Mouse (Mus musculus) MEL (cell line): ENCODE measurements around the gene 1600014C10Rik. TPM values are rescaled to one million over a fixed set of nuclear protein-coding genes. Genes with fewer than 3 reads are reported as not detected.

Experiments used
- DNase-seq: peaks from one replicate; pipeline ENCODE4 v3.0.0; 2011; ENCODE audit warnings: low read depth, low spot score
- H3K27ac ChIP-seq: 2 replicates; pipeline ENCODE4 v1.5.1; 2012; ENCODE audit warnings: low read depth, mild to moderate bottlenecking, control low read depth, low read length, moderate library complexity; ENCODE audit not compliant: control insufficient read depth
- H3K27me3 ChIP-seq, 2 experiments: fragments of 150-350 bp in 1 of 2; sonication (generic) in 1 of 2; 2 replicates each; pipeline ENCODE4 v1.6.1; 2012; ENCODE audit warnings: low read length in 2 of 2, mild to moderate bottlenecking in 2 of 2, improper control_type of control experiment in 1 of 2, moderate library complexity in 1 of 2; ENCODE audit not compliant: insufficient read depth in 2 of 2, control insufficient read depth in 1 of 2
- H3K36me3 ChIP-seq, 2 experiments: 2 replicates each; pipeline ENCODE4 v1.6.1; 2012 to 2014; ENCODE audit warnings: low read length in 2 of 2, improper control_type of control experiment in 1 of 2, inconsistent platforms in 1 of 2, mild to moderate bottlenecking in 1 of 2; ENCODE audit not compliant: insufficient read depth in 2 of 2, control insufficient read depth in 1 of 2
- H3K4me1 ChIP-seq, 2 experiments: fragments of 150-350 bp in 1 of 2; sonication (generic) in 1 of 2; 2 replicates each; pipeline ENCODE4 v1.6.1; 2012; ENCODE audit warnings: low read length in 2 of 2, improper control_type of control experiment in 1 of 2, mild to moderate bottlenecking in 1 of 2; ENCODE audit not compliant: insufficient read depth in 2 of 2, control insufficient read depth in 1 of 2
- H3K4me3 ChIP-seq, 2 experiments: fragments of 150-350 bp in 1 of 2; sonication (generic) in 1 of 2; 2 replicates each; pipeline ENCODE4 v1.5.1; 2012; ENCODE audit warnings: low read depth in 2 of 2, low read length in 2 of 2, mild to moderate bottlenecking in 2 of 2, moderate library complexity in 2 of 2, control low read depth in 1 of 2, improper control_type of control experiment in 1 of 2; ENCODE audit not compliant: control insufficient read depth in 1 of 2, insufficient read depth in 1 of 2
- H3K79me2 ChIP-seq: 2 replicates; pipeline ENCODE4 v1.6.1; 2012; ENCODE audit warnings: mild to moderate bottlenecking, low read length, moderate library complexity; ENCODE audit not compliant: control insufficient read depth, poor library complexity, insufficient read depth
- H3K9ac ChIP-seq: 2 replicates; pipeline ENCODE4 v1.6.1; 2012; ENCODE audit warnings: low read depth, mild to moderate bottlenecking, control low read depth, low read length, moderate library complexity; ENCODE audit not compliant: control insufficient read depth, poor library complexity, severe bottlenecking
- H3K9me3 ChIP-seq: fragments of 150-350 bp; sonication (generic); replicated peaks from 2 replicates; pipeline ENCODE4 v1.6.1; 2012; ENCODE audit warnings: mild to moderate bottlenecking, low read length, improper control_type of control experiment, moderate library complexity; ENCODE audit not compliant: insufficient read depth
- CHD1 ChIP-seq: IDR thresholded peaks from 2 replicates; pipeline ENCODE4 v1.6.1; 2012; ENCODE audit warnings: low read depth, mild to moderate bottlenecking, inconsistent platforms, low read length, improper control_type of control experiment
- CHD2 ChIP-seq: IDR thresholded peaks from 2 replicates; pipeline ENCODE4 v1.6.1; 2011; ENCODE audit warnings: low read length, improper control_type of control experiment
- CTCF ChIP-seq, 3 experiments: IDR thresholded peaks in 2 of 3; conservative IDR thresholded peaks in 1 of 3; 2 replicates each; pipeline ENCODE4 v1.5.1; 2011 to 2012; ENCODE audit warnings: low read length in 3 of 3, low read depth in 2 of 3, mild to moderate bottlenecking in 2 of 3, improper control_type of control experiment in 1 of 3, inconsistent platforms in 1 of 3, mixed read lengths in 1 of 3, moderate library complexity in 1 of 3; ENCODE audit not compliant: control insufficient read depth in 1 of 3, insufficient read depth in 1 of 3, poor library complexity in 1 of 3, severe bottlenecking in 1 of 3
- E2F4 ChIP-seq: IDR thresholded peaks from 2 replicates; pipeline ENCODE4 v1.6.1; 2011; ENCODE audit warnings: low read depth, low read length, improper control_type of control experiment, borderline replicate concordance
- ETS1 ChIP-seq: IDR thresholded peaks from 2 replicates; pipeline ENCODE4 v1.6.1; 2012; ENCODE audit warnings: low read depth, mild to moderate bottlenecking, inconsistent platforms, low read length, improper control_type of control experiment, moderate library complexity
- GATA1 ChIP-seq: IDR thresholded peaks from 2 replicates; pipeline ENCODE4 v1.6.1; 2011; ENCODE audit warnings: low read depth, low read length, improper control_type of control experiment
- MAX ChIP-seq: IDR thresholded peaks from 2 replicates; pipeline ENCODE4 v1.6.1; 2011; ENCODE audit warnings: low read length, improper control_type of control experiment
- MXI1 ChIP-seq: IDR thresholded peaks from 2 replicates; pipeline ENCODE4 v1.6.1; 2011; ENCODE audit warnings: mild to moderate bottlenecking, low read depth, low read length, improper control_type of control experiment
- RAD21 ChIP-seq: IDR thresholded peaks from 2 replicates; pipeline ENCODE4 v1.6.1; 2011; ENCODE audit warnings: mild to moderate bottlenecking, low read depth, low read length, improper control_type of control experiment
- RCOR1 ChIP-seq: IDR thresholded peaks from 2 replicates; pipeline ENCODE4 v1.6.1; 2012; ENCODE audit warnings: low read depth, mild to moderate bottlenecking, inconsistent platforms, low read length, improper control_type of control experiment
- SIN3A ChIP-seq: IDR thresholded peaks from 2 replicates; pipeline ENCODE4 v1.6.1; 2012; ENCODE audit warnings: low read length, improper control_type of control experiment, inconsistent platforms
- SMC3 ChIP-seq: IDR thresholded peaks from 2 replicates; pipeline ENCODE4 v1.6.1; 2011; ENCODE audit warnings: low read depth, low read length, improper control_type of control experiment
- TAL1 ChIP-seq: IDR thresholded peaks from 2 replicates; pipeline ENCODE4 v1.6.1; 2012; ENCODE audit warnings: mild to moderate bottlenecking, inconsistent platforms, low read length, moderate library complexity, mixed read lengths
- TBP ChIP-seq: IDR thresholded peaks from 2 replicates; pipeline ENCODE4 v1.8.0; 2011; ENCODE audit warnings: low read depth, low read length, improper control_type of control experiment
- ZMIZ1 ChIP-seq: IDR thresholded peaks from 2 replicates; pipeline ENCODE4 v1.6.1; 2012; ENCODE audit warnings: low read depth, mild to moderate bottlenecking, inconsistent platforms, low read length, improper control_type of control experiment, moderate library complexity
- polyA plus RNA-seq, 2 experiments: library from polyadenylated mRNA; stranded (reverse) in 1 of 2; unstranded in 1 of 2; fragments of >175 nt in 1 of 2; fragments of >200 nt in 1 of 2; gene quantifications; 2 replicates each; pipeline versions ENCODE4 v1.2.1 to v1.2.4; 2012; ENCODE audit warnings: low replicate concordance in 2 of 2, low read depth in 1 of 2; ENCODE audit not compliant: insufficient read length in 2 of 2, insufficient read depth in 1 of 2, missing spikeins in 1 of 2
- total RNA-seq: library from RNA; depleted of rRNA; stranded (reverse); fragments of 300-350 nt; gene quantifications from 2 replicates; pipeline ENCODE4 v1.2.3, GENCODE M21; 2012

Gene 1600014C10Rik
- total and polyA plus RNA-seq, 3 experiments: 10.2 to 14.7 TPM; not detected in 1

DNA sequence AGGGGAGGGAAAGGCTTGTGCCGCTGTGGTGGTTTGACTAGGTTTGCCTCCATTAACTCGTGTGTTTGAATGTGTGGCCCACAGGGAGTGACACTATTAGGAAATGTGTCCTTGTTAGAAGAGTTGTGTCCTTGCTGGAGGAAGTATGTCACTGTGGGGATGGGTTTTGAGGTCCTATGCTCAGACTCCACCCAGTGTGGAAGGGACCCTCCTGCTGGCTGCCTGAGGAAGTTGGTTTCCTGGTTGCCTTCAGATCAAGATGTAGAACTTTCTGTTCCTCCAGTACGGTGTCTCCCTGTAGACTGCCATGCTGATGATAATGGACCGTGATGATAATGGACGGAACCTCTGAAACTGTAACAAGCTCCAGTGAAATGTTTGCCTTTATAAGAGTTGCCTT lies 48.5 kb upstream of the 1600014C10Rik start:
- no peak overlapping the region for H3K27ac ChIP-seq
- no peak overlapping the region for H3K9ac ChIP-seq
- DNase-seq: peak; percentile 27
- H3K36me3 ChIP-seq: no peaks in the 10 kb centered on the region
- no peaks in the 10 kb centered on the region for H3K9me3 ChIP-seq
- TF ChIP-seq RAD21 (no peak), ETS1 (no peak), CHD2 (no peak), CHD1 (no peak), RCOR1 (no peak), SIN3A (no peak), MAX (no peak), MXI1 (no peak), ZMIZ1 (no peak), TAL1 (no peak), TBP (no peak), E2F4 (no peak)
- no peaks in the 10 kb centered on the region; a peak in 2 of 4 replicates for H3K27me3 ChIP-seq
- no peaks in the 10 kb centered on the region for H3K4me1 ChIP-seq
- no peaks in the 10 kb centered on the region for H3K79me2 ChIP-seq
- no peak overlapping the region for H3K4me3 ChIP-seq

- Histone ChIP-seq H3K4me1 (no peaks in the 10 kb centered on the region), H3K79me2 (no peaks in the 10 kb centered on the region), H3K27ac (no peak overlapping the region), H3K9ac (no peak overlapping the region), H3K36me3 (no peaks in the 10 kb centered on the region), H3K9me3 (no peaks in the 10 kb centered on the region), H3K27me3 (peaks cover 0 to 3% of the 10 kb centered on the region in 2 experiments; a peak in 2 of 4 replicates), H3K4me3 (no peak overlapping the region)
- TF ChIP-seq MXI1: no peak
- no peak for DNase-seq
These were observed 42.7 kb upstream of the 1600014C10Rik start for GRCm38 (mm10) chr7:38140324-38140723.

- TF ChIP-seq RAD21: peak; percentile 76
- TF ChIP-seq CTCF (IDR thresholded peaks at IDR 0.05 in 2 of 3, conservative IDR thresholded peaks at IDR 0.05 in 1 of 3; ENCODE audit: control insufficient read depth in 1 of 3, insufficient read depth in 1 of 3, low read depth in 2 of 3, low read length in 3 of 3, poor library complexity in 1 of 3, severe bottlenecking in 1 of 3): peak; percentile 90 to 92 (median 92)
- TF ChIP-seq GATA1: no peak
- peak; percentile 88 for TF ChIP-seq SMC3
These were observed 41.1 kb upstream of the 1600014C10Rik start for GRCm38 (mm10) chr7:38141747-38142545.

More at GRCm38 (mm10) chr7:38141747-38142545, 41.1 kb upstream of the 1600014C10Rik start:
- Histone ChIP-seq H3K4me1 (no peaks in the 10 kb centered on the region), H3K9me3 (no peaks in the 10 kb centered on the region), H3K36me3 (no peaks in the 10 kb centered on the region), H3K4me3 (no peak overlapping the region), H3K79me2 (no peaks in the 10 kb centered on the region), H3K9ac (no peak overlapping the region), H3K27ac (no peak overlapping the region), H3K27me3 (peaks cover 0 to 3% of the 10 kb centered on the region in 2 experiments; a peak in 2 of 4 replicates)
- peak; percentile 82 for DNase-seq
